Mouse (Mus musculus): ENCODE measurements at regions not wholly inside any gene's neighbourhood (a gene's known extent, or its start where the extent isn't known, plus 50 kb on each side); places are given as distances from the start of the nearest gene placed in this dataset.

DNA sequence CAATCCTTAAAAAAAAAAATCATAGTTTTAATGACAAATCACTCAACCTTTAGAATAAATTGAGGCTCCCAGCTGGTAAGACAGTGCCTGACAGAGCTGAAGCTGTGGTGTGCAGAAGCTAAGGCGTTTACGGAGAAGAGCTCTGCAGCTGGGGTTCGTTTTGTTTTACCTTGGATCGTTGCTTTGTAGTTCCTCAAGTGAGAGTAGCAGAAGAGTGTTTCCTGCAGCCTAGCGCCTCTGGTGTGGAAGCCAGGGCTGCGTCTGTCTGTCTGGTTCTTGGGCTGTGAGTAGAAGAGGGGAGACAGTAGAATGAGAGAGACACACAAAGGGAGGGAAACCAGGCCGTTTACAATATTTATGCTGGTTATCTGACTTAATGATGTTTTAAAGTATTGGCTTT is 296.8 kb downstream of the Irs2 start:
- DNase-seq: no peak

DNA sequence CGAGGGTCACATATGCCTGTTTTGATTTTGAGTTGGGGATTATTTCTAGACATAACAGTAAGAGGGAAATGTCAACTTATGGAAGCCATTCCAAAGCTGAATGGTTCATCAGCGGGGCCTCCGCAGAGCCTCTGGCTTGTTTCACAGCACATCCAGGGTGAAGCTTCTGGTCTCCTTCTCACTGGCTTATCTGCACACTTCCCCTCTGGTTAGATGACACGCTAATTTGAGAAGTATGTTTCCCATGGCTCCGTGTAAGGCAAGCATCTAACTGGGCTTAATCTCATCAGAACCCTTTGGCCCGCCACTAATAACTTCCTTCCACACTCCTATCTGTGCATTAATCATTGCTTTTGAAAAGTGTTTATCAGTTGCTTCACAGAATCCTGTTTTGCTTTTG is 299.7 kb downstream of the Irs2 start:
- DNase-seq: no peak

DNA sequence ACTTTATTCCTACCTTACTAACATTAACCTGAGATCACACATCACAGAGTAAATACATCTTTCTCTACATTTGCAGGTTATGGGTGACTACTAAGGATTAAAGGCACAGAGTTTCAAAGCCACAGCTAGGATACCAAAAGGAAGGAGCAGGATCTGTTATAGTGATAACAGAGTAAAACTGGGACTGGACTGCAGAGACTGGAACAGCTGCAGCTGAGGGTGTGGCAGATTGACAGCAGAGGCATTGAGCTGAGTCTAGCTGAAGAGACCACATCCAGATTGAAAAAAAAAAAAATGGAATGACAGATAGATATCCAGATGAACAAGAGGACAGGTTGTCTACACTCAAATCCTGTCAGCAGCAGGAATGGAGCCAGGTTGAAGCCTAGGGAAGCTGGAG is 301.1 kb downstream of the Irs2 start:
- no peak for DNase-seq

DNA sequence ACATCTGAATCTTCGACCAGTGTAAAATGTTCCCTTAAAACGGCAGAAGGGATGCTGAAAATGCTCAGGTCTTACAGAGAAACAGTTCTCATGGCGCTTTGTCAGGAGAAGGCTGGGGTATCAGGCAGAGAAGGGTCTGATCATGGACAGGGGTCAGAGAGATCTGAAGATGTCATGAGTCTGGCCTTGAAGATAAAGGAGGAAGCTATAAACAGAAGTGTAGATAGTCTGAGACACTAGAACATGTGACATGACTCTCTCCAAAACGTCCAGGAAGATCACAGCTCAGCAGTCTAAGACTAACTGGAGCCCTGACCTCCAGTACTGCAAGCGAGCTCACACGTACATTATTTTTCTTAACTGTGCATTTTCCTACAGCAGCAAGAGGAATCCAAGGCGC is 302.3 kb downstream of the Irs2 start:
- no peak for DNase-seq

DNA sequence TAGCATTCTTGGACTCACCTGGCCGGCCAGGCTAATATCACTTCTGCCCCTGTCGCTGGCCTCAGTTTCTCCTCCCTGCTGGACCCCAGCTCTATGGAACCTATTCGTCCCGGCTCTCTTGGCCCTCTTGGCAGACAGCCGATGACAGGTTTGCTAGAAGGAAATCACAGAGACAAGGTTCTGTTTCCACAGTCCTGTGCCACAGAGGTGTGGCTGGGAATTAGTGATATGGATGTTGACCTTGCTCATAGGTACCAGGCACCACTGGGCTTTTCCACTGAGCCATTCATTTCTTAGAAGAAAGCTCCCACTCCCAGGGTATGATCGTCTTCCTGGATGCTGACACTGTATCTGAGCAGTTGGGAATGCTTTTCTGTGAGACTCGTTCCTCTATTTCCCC is 305.5 kb downstream of the Irs2 start:
- DNase-seq: no peak

DNA sequence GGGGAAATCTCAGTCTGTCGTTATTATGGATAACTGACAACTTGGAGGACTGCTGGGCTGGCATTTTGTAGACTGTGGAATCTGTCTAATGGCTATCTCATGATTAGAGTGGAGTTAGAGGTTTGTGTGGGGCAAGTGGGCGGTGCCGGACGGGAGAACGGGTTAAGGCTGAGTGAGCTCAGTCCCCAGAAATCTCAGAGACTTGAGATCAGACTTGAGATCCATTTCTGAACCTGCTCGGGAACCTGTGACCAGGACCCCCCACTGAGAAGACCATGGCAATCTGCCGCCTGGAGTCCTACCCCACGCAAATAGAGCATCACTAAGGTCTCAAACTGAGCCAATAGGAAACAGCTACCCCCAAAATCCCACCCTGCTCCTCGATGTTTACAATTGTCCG is 306.0 kb downstream of the Irs2 start:
- DNase-seq: no peak

DNA sequence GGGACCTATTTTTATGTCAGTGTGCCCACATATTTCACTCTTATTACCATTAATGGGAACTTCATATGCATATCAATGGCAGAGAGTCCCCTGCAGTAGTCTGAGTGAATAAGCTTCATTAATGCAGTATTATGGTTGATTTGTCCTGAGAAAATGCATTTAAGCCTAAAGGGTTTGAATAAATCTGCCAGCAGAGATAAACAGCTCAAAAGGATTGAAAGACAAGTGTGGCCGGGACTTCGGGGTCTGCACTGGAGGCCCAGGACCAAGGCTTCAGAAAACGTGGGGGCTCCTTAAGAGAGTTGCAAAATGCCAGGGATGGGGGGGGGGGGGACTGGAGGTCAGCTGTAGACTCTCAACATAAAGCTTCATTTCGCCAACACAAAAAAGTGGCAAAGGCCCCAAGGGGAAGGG is 306.6 kb downstream of the Irs2 start:
- DNase-seq: no peak

DNA sequence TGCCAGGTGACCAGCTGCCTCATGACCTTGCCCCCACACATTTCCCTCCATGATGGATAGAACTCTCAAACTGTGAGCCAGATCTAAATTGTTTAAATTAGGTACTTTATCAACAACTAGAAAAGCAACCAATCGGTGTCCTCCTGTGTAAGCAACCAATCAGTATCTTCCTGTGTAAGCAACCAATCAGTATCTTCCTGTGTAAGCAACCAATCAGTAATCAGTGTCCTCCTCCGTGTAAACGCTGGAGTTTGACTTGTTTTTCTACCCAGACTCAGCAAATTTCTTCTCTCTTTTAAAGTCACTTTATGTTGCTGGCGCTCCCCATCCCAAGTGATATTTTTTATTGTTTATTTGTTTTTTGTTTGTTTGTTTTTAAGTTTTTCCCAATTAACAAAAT is 307.0 kb downstream of the Irs2 start:
- DNase-seq: no peak

DNA sequence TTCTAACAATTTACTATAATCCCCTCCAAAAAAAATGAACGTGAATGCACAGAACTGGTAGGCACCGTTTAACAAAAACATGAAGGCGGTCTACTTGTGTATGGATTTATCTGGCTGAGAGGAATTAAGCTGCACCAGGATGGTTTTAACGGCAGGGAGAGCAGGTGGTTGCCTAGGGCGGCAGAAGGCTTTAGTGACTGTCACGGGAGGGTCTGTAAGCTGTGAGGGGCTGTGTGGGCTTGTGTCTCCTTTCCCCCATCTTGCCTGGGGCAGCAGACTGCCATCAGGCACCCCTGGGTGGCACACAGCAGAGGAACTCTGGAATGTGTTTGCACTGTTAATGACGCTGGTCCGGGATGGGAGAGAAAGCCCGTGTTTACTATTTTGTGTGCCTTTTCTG is 308.6 kb downstream of the Irs2 start:
- DNase-seq: no peak

DNA sequence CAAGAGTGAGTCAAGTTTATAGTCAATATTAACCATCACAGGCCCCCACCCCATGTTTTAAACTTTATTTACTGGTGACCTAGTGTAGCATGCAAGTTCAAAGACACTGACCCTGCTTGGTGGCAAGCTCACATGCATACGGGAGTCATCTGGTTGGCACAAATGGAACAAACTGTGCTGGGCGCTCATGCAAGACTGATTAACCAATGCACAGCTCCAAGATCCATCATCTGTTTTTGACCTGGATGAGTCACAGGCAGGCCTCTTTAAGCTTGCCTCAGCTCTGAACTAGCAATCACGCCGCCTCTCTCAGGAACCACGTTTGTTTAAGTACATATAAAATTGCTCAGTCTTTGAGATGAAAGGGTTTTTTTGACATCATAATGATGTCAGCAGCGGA is 313.1 kb downstream of the Irs2 start:
- DNase-seq: no peak

DNA sequence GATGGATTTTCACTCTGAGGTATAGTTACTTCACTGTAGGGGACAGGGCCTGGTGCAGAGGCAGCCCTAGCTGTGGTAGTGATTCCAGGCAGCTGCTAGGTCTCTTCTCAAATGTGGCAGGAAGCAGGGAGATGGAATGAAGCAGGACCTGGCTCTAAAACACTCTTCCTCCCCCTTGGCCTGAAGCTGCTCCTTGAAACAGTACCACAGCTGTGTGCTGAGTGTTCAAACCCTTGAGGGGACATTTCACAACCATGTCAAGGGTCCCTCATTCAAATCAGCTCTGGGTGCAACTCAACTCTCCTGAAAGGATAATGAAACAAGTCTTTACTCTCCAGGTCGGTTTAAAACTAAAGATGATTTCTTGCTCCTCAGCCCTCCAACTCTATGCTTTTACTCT is 317.6 kb downstream of the Irs2 start:
- no peak for DNase-seq

DNA sequence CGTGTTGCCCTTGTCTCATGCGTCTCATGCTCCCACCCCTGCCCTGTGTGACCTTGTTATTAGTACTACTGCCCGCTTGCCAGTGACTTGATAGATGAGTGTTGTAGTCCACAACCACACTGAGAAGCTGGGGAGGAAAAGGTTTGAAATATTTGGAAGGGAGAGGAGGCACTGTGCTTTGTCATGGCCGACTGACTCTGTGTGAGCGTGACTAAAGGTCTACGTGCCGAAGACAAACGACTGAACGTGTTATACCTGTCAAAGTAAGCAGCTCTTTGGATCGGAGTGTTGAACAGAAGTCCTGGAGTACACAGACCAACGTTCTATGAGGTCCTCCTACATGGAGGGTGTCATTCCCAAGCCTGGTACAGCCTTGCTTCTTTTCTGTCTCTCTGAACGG is 318.4 kb downstream of the Irs2 start:
- DNase-seq: no peak

DNA sequence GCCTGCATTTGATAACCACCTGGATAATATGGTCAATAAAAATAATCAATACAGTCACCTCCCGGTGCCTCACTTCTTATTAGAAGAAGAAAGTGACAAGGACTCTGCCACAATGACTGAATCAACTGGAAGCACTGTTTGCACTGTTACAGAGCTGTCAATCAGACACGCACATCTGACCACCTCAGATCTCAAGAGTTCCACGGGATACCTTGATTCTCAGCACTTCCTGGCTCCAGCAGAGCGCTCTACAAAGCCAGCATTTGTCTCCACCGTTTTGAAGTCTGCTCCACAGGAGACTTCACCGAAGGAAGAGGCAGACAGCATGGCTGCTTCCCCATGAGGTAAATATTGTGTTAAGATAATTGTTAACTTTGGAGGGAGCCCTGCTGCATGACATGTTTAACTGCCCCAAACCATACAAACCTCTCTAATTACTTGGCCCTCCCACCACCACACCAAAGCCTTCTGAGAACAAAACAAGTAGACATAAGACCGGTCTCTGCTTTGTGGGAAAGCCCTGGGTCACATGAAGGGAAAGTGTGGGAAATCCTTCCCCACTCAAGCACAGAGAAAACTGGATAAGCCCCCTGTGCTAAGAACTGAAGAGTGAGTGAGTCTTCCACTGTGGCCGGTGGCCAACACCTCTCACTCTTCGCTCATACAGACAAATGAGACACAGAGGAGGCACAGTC is 320.2 kb downstream of the Irs2 start:
- DNase-seq: no peak
